In genomic region chr2:145822013-145822782, GRCm38 (mm10) we compare ENCODE assay signal across 8 mouse cellular contexts.
DNase-seq lines count a peak whose midpoint lies in the region; ATAC-seq and TF ChIP-seq lines count a peak whose summit lies in the region.

No protein-coding gene starts in this region.

- H3K4me1 ChIP-seq in kidney, postnatal 0 days (replicated peaks; ENCODE audit: insufficient read depth, low read length), result no peaks in the 10 kb centered on the region

- TF ChIP-seq CTCF in layer of hippocampus, adult 2 months (conservative IDR thresholded peaks at IDR 0.05), result no peak
- no peak for TF ChIP-seq CTCF in kidney, postnatal 0 days (IDR thresholded peaks at IDR 0.05; ENCODE audit: low read depth)

- H3K9me3 ChIP-seq in kidney, postnatal 0 days (replicated peaks; ENCODE audit: low read length), result no peaks in the 10 kb centered on the region

- DNase-seq in layer of hippocampus, adult 2 months (ENCODE audit: low spot score in 2 of 2), result no peak
- DNase-seq in layer of hippocampus, postnatal 10 days (ENCODE audit: low spot score in 2 of 2), result no peak
- peak; percentile 57 to 87 for DNase-seq in heart, adult 18-20 months
- DNase-seq in kidney, postnatal 0 days (ENCODE audit: low spot score), result peak; percentile 36
- DNase-seq in adrenal gland, postnatal 4 days (ENCODE audit: low spot score in 2 of 2), result no peak
- no peak for DNase-seq in right cerebral cortex, postnatal 14 days
- DNase-seq in frontal cortex, postnatal 25 days (ENCODE audit: low spot score in 2 of 2), result no peak

- 0 out of 2 replicates have a peak, but pooled peaks cover 5% of the 10 kb centered on the region for H3K36me3 ChIP-seq in kidney, postnatal 0 days (ENCODE audit: insufficient read depth, low read length)

- H3K9ac ChIP-seq in kidney, postnatal 0 days (ENCODE audit: low read depth, low read length), result no peak overlapping the region

- peak overlapping the region; percentile 12; the same call in 1 of the 2 replicates for H3K4me3 ChIP-seq in layer of hippocampus, adult 2 months
- H3K4me3 ChIP-seq in kidney, postnatal 0 days (replicated peaks; ENCODE audit: low read depth, low read length), result no peak overlapping the region

- WGBS in kidney, postnatal 0 days, result 67% methylated on average over 15 of the region's 15 CpGs

- no peaks in the 10 kb centered on the region for H3K27me3 ChIP-seq in kidney, postnatal 0 days (ENCODE audit: insufficient read depth, low read length)

- no peak for ATAC-seq in kidney, postnatal 0 days (replicated peaks; ENCODE audit: low FRiP score, low read depth)
- ATAC-seq in megakaryocyte progenitor cell, adult 5-6 weeks (replicated peaks; ENCODE audit: poor library complexity), result peak; percentile 92

- H3K4me2 ChIP-seq in kidney, postnatal 0 days (ENCODE audit: low read length), result peak overlapping the region; percentile 8; the same call in 1 of the 2 replicates

- peak overlapping the region; percentile 56 for H3K27ac ChIP-seq in layer of hippocampus, adult 2 months
- peak overlapping the region; percentile 60; the same call in 1 of the 2 replicates for H3K27ac ChIP-seq in kidney, postnatal 0 days

Comparison
In these comparisons a context has a peak if more than half of its experiments do, and no peak if none do; other contexts are left out.
1. DNase-seq: peak in heart, adult 18-20 months (2 of 2) and kidney, postnatal 0 days (single experiment); none in layer of hippocampus, adult 2 months (0 of 2), layer of hippocampus, postnatal 10 days (0 of 2), adrenal gland, postnatal 4 days (0 of 2), right cerebral cortex, postnatal 14 days (single experiment) and frontal cortex, postnatal 25 days (0 of 2).